Mouse (Mus musculus) large intestine, adult 2 months (tissue): ENCODE measurements around the gene Cgnl1. TPM values are rescaled to one million over a fixed set of nuclear protein-coding genes. Genes with fewer than 3 reads are reported as not detected.

Experiments
- DNase-seq: peaks from one replicate; pipeline ENCODE4 v3.0.0-alpha.2; 2012; ENCODE audit warnings: low read depth, low spot score
- WGBS: fragments of 180-500 bp; shearing (Covaris S2); methylation state at CpG from one replicate; pipeline ENCODE4 v1.1.7; 2018; 5-methylcytosine and 5-hydroxymethylcytosine counted together
- polyA plus RNA-seq: library from polyadenylated mRNA; depleted of rRNA; stranded (reverse); fragments of >200 nt; gene quantifications from 2 replicates; pipeline ENCODE4 v1.2.3, GENCODE M21; 2012

Gene Cgnl1
- polyA plus RNA-seq, 1 experiment: 1.7 TPM

DNA sequence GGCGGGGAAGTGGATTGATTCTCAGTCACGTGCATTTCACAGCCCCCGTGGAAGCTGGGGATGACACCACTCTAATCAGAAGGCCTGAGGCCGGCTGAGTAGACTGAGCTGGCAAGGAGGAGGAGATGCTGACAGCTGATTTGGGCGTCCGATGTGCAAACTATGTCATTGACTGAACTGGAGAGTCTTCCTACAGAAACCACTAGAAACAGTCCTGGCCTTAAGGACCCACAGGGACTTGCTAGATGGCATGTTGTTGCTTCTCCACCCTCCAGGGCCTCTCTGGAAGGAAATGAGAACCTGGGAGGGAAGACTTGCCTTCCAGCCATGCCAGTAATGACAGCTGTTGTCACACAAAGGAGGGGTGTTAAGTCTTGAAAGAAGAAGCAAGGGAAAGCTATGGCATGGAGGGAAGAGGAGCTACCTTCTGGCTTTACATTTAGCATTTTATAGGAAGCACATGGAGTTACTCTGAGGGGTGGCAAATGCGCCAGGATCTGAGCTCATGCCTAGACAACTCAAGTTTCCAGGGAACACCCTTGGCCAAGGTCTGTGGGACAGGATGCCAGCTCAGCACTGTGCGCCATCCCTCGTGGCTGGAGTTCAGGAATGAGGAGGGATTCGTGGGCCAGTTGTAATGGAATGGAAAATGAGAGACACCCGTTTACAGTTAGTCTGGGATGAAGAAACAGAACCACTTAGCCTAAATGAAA, 92.1 kb downstream of the Cgnl1 start:
- DNase-seq: no peak

DNA sequence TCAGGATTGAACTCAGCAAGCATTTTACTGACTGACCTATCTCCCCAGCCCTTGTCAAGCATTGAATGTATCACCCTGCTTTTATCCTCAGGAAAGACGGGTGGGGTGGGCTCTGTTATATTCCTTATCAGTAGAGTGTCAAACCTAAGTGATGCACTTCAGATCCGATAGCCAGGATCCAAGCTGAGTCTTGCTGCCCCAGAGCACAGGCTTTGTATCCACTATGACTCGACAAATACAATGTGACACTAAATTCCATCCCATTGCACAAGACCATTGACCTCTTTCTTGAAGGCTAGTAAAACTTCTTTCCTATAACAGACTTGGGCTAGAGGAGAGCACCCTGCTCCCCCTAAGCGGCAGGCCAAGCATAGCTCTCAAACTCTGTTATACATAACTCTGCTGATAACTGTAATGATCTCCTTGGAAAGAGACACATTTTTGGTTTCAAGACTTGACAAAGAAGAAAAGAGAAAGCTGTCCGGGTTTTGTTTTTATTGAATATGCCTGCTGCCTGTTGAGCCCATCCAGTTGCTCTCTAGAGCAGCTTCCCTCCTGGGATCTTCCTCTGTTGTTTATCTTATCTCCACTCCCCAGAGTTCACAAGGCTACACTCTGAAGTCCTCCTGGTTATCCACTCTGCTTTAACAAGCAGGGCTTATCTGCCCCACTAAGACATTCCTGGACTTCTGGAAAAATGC, 94.3 kb downstream of the Cgnl1 start:
- WGBS: 68% methylated on average over 5 of the region's 5 CpGs

More for the DNA sequence above, 92.1 kb downstream of the Cgnl1 start:
- 48% methylated on average over 11 of the region's 11 CpGs for WGBS

DNA sequence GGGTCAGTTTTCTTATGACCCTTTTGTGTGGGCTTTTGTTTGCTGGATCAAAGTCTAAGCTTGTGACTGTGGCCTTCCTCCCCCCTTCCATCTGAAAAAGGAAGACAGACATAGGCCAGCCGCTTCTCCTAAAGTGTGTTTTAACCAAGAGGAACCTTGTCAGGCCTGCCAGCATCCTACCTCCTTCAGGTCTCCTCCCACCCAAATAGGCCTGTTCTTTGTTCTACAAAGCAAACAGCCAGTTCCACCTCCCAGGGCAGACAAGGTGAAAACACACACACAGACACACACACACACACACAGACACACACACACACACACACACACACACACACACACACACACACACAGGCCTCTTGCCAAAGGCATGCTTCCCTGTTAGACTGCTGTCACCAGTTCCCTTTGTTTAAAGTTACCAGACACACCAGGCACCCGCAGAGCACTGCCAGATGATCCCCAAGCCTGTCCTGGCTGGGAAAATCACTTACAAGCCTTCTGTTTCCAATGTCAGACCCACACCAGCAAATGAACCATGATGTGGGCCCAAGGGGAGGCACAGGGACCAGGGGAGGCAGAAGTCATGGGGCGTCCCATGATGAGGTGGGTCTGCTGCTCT, 95.5 kb downstream of the Cgnl1 start:
- WGBS: 54% methylated on average over 3 of the region's 3 CpGs
- DNase-seq: no peak

More for the DNA sequence above, 94.3 kb downstream of the Cgnl1 start:
- no peak for DNase-seq

DNA sequence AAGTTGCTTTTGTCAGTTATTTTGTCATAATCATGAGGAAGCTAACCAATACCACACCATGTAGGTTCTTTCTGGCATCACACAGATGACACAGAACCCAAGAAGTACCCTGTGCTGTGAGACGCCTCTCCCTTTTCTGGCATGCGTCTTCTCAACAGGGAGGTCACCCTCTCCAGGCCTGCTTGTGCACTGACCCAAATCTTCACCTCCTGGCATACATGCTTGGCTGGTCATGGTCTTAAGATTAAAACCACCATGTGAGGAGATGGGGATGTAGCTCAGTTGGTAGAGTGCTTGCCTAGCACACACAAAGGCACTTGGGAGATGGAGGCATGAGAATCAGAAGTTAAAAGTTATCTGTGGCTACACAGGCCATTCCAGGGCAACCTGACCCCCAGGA, 96.2 kb downstream of the Cgnl1 start:
- DNase-seq: no peak
- WGBS: 98% methylated on average over 2 of the region's 2 CpGs

DNA sequence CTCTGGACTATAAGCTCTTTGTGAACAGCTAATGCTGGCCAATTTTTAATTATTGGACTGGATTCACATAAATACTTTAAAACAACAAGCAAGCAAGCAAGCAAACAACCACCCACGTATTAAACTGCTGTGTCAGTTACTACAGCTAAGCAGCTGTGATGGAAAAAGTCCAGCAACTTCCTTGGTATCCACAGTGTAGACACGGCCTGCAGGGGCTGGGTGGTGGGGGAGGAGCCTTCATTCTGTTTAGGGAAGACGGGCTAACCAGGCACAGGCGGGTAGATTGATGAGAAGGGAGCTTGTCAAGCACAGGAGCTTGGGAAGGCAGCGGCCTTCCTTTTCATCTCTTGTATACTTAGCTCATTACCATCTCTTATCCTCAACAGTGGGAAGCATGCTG, 96.9 kb downstream of the Cgnl1 start:
- DNase-seq: no peak
- WGBS: 65% methylated on average over 5 of the region's 5 CpGs

DNA sequence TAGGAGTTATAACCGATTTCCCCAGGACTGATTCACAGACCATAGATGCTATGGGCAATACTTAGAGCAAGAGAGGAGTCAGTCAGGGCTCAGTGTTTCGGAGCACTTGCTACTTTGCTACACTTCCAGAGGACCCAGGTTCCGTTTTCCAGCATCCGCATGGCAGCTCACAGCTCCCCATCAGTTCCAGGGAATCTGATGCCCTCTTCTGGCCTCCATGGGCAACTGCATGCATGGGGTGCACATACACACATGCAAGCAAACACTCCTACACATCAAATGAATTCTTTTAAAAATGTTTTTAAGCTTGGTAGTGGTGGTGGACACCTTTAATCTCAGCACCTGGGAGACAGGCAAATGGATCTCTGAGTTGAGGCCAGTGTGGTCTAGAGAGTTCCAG, 98.9 kb downstream of the Cgnl1 start:
- WGBS: 97% methylated on average over 4 of the region's 4 CpGs
- no peak for DNase-seq

DNA sequence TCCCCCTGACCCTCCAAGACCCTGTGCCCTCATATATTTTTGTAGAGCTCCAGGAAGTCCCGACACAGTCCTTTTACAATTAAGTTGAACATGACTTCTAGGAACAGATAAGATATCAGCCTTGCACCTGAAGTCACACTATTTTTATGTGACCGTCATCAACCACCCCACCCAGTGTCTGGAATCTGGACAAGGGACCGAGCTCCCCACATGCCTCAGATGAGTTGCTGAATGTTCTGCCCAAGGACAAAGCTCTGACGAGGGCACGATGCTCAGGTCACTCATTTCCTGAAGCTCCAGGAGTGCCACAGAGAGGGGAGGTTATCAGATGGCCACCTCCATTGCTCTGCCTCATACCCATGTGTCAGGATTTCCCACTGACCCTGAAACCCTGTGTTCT, 100.7 kb downstream of the Cgnl1 start:
- DNase-seq: no peak
- WGBS: 44% methylated on average over 5 of the region's 5 CpGs

DNA sequence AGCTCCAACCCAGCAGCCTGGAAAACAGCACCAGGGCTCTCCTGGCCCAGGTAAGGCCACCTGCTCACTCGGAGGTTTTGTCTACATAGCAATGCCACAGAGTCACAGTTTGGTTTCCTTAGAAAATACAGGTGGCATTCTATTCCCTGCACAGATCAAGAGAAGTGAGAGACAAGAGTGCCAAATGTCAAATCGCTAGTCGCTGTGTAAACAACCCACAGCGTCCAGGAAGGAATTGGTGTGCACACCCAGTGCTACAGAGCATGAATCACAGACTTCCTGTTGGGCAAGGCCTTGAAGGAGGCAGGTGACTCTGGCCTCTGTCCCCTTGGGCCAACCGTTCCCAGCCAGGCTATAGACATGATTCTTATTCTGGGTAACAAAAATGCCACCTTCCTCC, 103.8 kb downstream of the Cgnl1 start:
- DNase-seq: peak; percentile 76
- WGBS: 16% methylated on average over 5 of the region's 5 CpGs

DNA sequence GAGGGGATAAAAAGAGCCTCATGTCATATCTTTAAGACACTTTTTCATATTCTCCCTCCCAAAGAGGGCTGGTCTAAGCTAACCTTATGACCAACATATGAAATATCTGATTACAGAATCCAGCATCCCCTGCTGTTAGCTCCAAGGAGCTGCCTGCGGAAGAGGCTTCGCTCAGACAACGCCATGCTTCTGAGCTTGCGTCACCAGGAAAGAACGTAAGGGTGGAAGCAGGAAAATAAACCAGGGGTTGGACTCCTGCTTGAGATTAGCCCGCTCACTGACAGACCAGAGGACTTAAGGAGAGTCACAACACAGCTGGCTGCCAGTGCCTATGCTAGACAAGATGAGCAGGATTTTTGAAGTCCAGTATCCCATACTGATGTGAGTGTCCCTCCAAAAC, 105.0 kb downstream of the Cgnl1 start:
- no peak for DNase-seq
- 23% methylated on average over 6 of the region's 6 CpGs for WGBS

DNA sequence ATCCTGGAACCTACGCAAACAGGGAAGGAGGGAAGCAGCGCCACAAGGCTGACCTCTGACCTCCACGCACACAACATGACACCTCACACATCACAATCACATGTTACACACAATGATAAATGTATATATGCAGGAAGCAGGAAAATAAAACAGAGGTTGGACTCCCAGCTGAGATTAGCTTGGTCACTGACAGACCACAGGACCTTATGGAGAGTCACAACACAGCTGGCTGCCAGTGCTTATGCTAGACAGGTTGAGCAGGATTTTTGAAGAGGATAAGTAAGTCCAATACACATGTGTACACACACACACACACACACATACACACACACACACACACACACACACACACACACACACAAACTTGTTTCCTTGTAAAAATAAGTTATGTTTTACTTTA, 105.9 kb downstream of the Cgnl1 start:
- no peak for DNase-seq
- 70% methylated on average over 3 of the region's 3 CpGs for WGBS

DNA sequence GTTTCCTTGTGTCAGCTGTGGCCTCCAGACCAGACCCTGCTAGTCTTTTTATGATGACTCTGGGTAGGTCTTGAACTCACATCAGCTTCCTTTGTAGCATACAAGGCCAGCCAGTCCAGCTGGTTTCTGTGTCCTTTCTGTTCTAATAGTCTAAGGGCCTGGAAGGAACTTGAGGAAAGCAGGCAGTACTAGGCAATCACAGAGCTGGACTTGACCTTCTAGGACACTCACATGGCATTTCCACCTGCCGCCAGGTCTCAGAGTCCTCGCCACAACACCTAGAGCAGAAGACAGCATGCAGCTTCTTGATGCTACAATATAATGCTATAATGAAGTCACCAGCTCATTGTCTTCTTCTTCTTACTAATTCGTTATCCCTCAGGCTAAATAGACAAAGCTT, 106.5 kb downstream of the Cgnl1 start:
- 94% methylated on average over 3 of the region's 3 CpGs for WGBS
- no peak for DNase-seq

DNA sequence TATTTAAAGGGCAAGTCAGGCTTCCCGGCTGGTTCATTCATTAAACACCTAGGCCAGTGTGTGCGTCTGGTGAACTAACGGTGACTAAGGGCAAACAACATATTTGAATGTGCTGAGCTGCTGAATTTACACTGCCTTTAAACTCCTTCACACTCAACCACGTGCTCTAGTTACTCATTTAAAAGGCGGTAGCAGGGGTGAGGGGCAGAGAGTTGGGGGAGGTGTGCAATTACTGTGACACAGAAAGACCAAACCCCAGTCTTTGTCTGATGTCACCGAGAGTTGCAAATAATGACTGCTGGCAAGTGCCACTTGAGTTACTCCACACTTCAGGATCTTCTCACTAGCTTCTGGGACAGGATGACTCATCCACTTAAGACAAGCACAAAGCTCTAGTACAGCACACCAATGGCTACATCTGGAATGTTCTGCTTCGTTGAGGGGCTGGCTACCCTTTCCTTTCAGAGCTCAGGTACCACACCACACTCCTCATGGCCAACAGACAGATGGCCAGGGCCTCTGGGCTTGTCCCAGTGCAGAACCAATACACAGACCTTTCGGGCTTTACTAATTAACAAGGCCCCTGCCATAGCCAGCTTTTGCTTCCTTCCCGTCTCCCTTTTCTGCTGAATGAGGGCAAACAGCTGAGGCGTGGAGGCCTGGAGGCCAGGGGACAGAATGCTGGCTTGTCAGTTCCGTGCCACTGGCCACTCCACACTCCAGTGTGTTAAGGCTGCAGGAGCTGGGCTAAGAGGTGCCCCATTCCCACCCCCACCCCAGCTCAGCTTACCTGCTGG, 107.8 kb downstream of the Cgnl1 start:
- DNase-seq: no peak

DNA sequence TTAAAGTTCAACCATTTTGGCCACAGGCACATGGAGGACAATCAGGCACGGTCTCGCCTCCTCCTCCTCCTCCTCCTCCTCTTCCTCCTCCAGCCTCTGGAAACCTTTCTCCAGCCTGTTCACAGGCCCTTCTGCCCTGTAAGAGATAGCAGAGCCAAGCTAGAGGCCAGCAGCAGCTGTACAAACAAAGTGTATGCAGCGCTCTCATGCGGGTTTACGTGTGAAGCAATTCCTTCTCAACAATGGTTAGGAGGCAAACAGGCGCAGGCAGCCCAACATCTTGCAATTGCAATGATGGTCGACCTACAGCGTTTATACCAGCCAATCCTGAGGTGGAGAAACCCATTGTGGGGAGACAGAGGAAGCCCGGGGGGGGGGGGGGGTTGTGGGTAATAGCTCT, 110.9 kb downstream of the Cgnl1 start:
- WGBS: 16% methylated on average over 9 of the region's 9 CpGs
- DNase-seq: no peak

More for the DNA sequence above, 107.8 kb downstream of the Cgnl1 start:
- 32% methylated on average over 11 of the region's 11 CpGs for WGBS

DNA sequence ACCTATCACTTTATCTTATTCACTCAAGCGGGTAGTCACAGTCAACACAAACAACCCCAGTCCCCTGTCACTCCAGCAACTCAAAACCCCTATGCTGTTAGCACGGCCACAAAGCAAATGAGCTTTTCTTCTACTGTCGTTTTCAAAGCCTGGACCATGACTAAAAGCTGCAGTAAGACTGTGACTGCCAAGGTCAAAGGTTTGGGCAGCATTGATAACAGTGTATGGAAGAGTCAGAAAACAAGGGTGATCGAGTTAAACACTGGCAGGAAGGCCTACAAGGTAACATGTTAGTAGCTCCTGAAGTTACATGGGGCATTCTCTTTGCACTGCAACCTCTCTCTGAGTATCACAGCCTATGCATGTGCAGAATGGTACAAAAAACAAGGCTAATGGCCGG, 111.7 kb downstream of the Cgnl1 start:
- 73% methylated on average over 5 of the region's 5 CpGs for WGBS
- DNase-seq: no peak

DNA sequence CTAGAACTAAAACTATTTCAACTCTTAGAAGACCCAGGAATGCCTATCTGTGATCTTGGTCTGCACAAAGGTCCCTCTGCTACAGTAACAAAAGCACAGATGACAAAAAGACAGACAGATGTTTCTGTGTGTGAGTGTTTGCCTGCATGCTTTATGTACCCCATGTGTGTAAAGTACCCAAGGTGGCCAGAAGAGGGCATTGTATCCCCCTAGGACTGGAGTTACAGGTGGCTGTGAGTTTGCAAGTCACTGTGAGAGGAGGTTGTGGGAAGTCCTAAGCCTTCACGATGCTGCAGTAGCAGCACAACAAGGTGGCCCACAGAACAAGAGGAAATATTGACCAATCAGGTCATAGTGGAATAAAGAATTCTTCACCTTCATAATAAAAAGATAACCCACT, 114.2 kb downstream of the Cgnl1 start:
- WGBS: 94% methylated on average over 1 of the region's 1 CpGs

DNA sequence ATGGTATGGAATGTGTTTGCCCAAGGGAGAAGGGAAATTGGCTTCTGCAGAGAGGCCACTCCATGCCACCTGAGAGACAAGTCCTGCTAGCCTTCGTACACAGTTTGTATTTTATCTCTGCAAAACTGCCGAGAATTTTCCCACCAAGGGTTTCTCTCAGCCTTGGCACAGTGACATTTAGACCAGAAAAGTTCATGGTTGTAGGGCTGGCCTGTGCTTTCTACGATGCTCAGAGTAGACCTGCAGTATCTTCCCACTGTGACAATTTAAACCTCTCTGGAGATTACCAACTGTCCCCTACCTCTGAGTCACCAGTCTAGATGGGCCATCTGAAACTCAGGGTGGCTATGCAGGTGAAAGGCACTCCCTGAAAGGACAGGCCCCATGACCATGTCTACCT, 116.5 kb downstream of the Cgnl1 start:
- no peak for DNase-seq
- WGBS: 68% methylated on average over 3 of the region's 3 CpGs

More for the DNA sequence above, 114.2 kb downstream of the Cgnl1 start:
- no peak for DNase-seq

DNA sequence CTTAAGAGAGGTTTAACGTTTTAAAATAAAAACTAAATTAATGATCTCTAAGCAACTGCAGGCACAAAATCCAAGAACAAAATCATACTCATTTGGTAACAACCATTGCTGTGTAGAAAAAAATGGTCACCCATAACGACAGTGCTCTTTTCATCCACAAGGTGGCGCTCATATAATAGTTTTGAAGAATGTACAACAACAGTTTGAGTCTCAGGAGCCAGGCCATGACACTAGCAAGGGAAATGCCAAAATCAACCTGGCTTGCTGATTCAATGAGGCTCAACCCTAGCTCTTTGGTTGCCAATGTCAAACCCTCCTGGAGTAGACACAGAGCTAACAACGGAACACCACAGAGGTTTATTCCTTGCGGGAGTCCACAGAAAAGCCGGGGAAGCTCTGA, 125.3 kb downstream of the Cgnl1 start:
- WGBS: 38% methylated on average over 6 of the region's 6 CpGs
- no peak for DNase-seq

DNA sequence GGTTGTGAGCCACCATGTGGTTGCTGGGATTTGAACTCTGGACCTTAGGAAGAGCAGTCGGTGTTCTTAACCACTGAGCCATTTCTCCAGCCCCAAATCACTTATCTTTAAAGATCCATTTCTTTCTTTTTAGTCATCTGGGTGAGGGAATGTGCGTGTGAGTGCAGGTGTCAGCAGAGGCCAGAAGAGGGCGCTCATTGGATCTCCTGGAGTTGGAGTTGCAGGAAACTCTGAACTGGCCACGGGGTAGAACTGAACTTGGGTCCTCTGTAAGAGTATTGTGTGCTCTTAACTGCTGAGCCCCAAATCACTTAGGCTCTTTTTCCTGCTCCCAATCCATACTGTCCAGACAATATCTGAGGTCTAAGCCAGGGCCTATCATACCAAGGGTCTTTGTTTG, 127.8 kb downstream of the Cgnl1 start:
- 95% methylated on average over 4 of the region's 4 CpGs for WGBS
- DNase-seq: no peak

DNA sequence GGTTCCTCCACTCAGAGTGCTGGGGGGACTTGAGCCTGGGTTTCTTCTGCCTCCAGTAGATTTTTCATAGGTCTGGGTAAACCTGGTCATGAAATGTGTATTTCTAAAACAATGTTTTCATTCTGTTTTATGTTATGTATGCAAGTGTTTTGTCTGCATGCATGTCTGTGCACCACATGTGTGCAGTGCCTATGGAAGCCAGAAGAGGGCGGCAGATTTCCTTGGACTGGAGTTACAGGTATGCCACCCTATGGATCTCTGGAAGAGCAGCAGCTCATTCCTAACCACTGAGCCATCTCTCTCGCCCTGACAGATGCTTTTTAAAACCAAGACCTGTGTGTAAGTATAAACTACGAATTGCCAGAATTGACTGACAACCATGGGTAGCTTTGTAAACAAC, 129.1 kb downstream of the Cgnl1 start:
- DNase-seq: no peak
- 98% methylated on average over 3 of the region's 3 CpGs for WGBS

DNA sequence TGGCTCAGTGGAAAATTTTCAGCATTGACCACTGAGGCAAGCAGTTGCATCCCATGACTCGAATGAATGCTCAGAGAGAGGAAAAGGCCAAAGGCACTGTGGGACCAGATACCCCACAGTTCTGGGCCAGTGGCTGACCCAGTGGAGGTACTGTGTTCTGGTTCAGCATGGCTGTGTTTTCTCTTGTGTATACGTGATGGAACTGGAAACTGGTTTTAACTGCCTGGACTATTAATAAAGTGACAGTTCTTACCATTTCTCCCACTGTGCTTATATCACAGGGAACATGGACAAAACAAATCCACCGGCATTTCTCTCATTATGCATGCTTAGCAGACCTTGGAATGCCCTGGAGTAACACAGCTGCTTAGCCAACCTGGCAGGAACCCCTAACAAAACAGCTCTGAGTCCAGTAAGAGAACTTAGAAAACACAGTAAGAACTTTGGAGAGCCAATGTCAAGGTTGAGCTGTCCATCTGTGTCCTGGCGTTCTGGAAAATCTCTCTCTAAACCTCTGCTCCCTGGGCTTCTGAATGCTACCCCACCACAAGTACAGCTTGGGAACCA, 131.0 kb downstream of the Cgnl1 start:
- DNase-seq: no peak
- WGBS: 86% methylated on average over 4 of the region's 4 CpGs
